Mouse (Mus musculus) lung, postnatal 36 days (tissue): ENCODE results near the gene Meis1.

Source experiments
- DNase-seq: peaks from one replicate; pipeline ENCODE4 v3.0.0; 2022; ENCODE audit warnings: mixed read lengths

Gene Meis1

GRCm38 (mm10) chr11:19014113-19014440, 4.7 kb downstream of the Meis1 start:
- no peak for DNase-seq

GRCm38 (mm10) chr11:19013141-19014112, 5.4 kb downstream of the Meis1 start:
- peak; percentile 32 for DNase-seq

- DNase-seq = no peak
Observed at GRCm38 (mm10) chr11:19012463-19013115, 6.2 kb downstream of the Meis1 start.

- no peak for DNase-seq
Observed at GRCm38 (mm10) chr11:19012001-19012400, 6.8 kb downstream of the Meis1 start.

DNA sequence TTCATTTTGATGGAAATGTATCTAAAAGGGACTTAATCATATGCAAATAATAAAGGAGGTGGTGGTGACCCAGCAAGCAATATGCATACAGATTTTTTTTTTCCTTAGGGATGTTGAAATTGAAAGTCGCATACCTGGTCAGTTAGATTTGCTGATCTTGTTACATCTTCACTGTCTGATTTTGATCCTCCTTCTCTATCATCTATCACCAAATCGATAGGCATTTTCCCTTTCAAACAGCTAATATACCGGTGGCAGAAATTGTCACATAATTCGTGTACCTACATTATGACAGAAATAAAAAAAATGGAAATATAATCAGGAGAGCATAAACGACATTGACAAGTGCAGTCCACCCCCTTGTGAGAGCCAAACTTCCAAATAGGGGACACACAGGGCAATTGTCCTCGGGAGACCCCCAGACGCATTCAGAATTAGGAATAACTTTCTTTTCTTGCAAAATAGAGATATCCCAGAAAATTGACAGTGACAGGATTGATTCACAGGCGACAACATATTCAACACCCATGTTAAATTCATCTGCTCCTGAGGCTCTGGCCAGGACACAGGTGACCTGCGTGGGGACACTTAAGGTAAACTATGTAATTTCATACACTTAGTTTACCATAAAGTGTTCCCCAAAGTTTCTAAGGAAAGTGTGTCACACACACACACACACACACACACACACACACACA, 7.5 kb downstream of the Meis1 start:
- DNase-seq = no peak

DNA sequence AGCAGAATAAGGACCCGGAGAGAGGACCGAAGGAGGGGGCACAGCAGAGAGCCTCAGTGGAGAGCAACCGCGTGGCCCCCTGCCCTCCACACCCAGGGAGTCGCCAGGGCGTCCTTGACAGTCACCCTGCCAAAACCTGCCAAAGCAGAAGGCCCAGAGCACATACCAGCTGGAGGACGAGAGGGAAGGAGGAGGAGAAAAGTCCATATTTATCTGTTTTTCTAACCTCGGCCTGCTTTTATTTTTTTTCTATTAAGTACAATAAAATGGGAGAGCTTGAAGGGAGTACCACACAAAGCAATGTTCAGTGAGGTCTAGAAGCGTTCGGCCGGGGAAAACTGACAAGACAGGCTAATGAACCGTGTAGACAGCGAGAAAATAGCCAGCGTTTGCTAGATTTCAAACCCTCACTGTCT, 8.4 kb downstream of the Meis1 start:
- no peak for DNase-seq

DNA sequence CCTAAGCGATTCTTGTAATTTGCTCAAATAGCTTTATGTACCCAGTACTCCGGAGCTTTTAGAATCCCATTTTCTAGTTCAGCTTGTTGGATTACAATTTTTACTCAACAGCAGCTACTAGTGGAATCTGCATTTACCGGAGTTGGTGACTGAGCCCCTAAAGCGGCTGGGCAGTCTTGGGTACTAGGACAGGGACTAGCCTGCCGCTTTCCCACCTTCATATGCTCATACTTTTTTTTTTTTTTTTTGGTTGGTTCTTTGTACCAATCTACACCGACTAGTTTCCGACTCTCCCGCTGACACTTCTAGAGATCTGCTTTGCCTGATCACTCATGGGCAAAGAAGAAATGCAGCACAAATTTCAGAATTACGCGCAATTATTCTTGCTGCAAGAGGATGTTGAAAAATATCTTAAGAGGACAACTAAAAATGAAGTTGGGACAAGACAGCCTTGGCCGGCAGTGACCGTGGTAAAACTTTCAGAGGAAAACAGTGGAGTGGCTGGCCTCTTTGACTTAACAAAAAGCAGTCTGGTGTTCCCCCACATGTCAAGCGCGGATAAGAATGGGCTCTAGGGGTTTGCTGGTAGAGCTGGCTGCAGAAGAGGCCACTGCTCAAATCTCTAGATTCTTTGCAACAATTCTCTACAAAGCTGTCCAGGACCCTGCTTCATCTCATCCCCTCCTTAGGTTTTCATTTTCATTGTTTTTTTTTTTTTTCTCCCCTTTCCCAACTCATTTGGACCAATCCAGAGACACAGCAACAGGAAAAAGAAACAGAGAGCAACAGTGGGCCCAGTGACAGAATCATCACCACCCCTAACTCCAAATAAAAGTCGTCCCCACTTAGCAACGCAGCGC, 9.0 kb downstream of the Meis1 start:
- no peak for DNase-seq

DNA sequence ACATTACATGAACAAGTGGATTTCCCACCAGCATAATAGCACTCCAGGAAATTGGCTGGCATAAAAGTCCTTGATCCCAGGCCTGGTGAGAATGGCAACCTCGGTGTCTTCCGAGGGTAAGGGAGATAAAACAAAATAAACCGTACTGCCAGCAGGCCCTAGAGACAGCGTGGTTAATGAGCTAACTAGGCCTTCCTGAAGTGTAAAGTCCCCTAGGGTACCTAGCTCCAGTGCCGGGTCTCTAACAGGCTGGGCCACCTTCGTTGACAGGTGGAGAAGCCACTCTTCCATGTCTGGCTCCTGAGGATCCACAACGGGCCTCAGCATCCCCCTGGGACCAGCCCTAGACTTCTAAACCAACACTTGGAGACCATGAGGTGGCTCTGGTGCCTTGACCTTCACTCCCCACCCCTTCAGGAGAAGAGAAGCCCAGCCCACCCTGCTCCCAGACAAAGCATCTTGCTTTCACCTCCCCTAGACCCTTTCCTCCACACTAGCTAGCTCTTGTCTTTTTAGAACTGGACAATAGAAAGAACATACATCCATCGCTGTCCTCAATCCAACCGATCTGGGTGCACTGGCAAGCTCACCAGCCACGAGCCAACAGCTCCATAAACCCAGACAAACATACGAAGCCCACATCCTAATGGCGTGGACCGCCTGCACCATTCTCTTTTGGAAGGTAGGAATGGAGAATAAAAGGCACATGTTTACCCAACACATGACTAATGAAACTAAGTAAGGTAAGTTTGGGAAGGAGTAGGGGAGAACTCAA, 10.0 kb downstream of the Meis1 start:
- no peak for DNase-seq

GRCm38 (mm10) chr11:19007541-19008424, 11.0 kb downstream of the Meis1 start:
- DNase-seq = peak; percentile 29

GRCm38 (mm10) chr11:19007068-19007467, 11.7 kb downstream of the Meis1 start:
- no peak for DNase-seq

GRCm38 (mm10) chr11:19005913-19006693, 12.7 kb downstream of the Meis1 start:
- no peak for DNase-seq

GRCm38 (mm10) chr11:19005007-19005912, 13.5 kb downstream of the Meis1 start:
- no peak for DNase-seq

- no peak for DNase-seq
Observed at GRCm38 (mm10) chr11:19003066-19003465, 15.7 kb downstream of the Meis1 start.

DNA sequence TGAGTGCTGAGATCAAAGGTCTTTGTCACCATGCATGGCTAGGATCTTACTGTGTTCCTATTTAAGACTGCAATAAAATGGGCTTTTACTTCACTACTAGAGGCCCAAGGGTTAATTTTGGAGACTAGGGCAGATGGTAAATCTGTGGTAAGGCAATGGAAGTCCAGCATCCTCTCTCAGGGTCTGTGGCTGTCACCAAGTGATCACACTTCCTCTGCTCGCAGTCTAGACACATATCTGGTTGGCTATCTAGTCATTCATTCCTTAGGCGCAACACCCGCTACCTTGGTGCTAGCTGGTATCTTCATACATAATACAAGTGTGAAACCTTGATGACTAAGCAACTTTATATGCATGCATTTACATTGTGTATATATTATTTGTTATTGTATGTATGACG, 22.0 kb downstream of the Meis1 start:
- no peak for DNase-seq

DNA sequence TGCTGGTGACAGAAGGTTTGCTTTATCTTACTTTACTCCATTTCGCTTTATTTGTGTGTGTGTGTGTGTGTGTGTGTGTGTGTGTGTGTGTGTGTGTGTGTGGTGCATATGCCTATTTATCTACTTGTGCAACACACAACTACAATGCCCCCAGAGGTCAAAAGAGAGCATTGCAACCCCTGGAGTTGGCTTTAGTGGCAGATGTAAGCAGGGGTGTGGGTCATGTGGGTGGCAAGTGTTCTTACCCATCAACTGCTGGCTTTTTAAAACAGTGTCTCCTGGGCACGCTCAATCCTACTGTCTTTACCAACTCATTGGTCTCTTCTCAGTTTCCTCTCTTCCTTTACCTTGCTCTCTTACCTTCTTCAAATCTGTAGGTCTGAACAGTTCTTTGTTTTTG, 22.5 kb downstream of the Meis1 start:
- DNase-seq = peak; percentile 32

DNA sequence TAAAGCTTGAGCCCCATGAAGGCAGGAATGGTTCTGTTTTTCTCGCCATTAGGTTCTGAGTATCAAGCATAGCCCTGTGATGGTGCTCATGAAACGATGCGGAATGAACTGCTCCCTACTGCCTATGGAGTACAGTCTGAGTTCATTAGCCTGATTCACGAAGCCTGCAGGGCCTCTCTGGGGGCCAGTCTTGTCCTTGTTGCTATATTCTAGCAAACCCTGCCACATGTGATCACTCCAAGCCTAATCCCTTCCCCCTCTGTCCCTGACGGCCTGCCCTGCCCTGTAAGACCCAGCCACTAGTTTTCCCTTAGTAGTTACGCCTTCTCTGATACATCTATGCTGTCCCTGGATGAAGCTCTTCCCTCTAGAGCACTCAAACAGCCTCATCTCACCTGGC, 26.0 kb downstream of the Meis1 start:
- no peak for DNase-seq

DNA sequence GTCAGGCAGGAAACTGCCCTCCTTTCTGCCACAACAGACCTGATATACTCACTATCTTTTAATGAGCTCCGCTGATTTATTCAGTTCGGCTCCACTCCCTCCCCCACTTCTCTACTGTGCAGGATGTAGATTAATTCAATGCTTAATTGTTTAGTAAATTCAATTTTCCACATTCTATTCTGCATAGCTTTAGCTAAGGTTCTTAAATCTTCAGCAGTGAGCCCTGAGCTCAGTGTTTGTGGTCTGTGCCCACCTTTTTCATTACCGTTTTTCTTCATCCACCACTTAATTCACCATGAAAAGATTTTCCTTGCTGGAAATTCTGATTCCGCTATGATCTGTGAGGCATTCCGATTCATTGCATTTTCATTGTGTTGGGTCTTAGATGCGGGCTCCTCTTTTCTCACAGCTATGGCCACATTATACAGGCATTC, 28.5 kb downstream of the Meis1 start:
- DNase-seq = no peak

DNA sequence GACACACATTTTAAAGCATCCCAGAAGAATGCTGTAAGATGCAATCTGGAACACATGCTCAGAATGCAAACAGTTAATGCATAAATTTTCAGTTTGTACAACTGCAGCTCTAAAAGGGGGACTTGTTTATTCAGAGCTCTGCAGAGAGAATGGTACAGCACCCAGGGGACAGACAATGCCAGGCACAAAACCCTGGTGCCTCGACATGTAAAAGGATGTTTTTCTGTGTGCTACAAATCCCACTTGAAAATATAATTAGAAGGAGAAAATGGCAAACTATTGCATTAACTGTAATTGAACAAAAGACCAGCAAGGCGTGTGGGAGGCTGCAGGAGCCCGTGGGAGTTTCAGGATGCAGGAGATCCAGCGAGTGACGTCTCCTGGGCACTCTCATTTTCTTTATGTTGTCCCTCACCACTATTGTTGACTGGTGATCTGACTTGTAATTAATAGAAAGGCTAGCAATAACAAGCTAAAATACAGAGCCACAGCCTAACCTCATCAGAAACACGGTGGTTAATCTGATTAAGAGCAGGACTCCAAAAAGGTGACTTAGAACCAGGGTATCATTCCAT, 29.0 kb downstream of the Meis1 start:
- no peak for DNase-seq
